Mouse (Mus musculus) monocyte, adult 2 months (primary cell): ENCODE results near the gene Gabra3.

Experiments
- DNase-seq, 2 experiments: peaks; one replicate each; pipeline ENCODE4 v3.0.0; 2022; ENCODE audit warnings: low spot score in 2 of 2, low read depth in 1 of 2

Gabra3 gene

DNA sequence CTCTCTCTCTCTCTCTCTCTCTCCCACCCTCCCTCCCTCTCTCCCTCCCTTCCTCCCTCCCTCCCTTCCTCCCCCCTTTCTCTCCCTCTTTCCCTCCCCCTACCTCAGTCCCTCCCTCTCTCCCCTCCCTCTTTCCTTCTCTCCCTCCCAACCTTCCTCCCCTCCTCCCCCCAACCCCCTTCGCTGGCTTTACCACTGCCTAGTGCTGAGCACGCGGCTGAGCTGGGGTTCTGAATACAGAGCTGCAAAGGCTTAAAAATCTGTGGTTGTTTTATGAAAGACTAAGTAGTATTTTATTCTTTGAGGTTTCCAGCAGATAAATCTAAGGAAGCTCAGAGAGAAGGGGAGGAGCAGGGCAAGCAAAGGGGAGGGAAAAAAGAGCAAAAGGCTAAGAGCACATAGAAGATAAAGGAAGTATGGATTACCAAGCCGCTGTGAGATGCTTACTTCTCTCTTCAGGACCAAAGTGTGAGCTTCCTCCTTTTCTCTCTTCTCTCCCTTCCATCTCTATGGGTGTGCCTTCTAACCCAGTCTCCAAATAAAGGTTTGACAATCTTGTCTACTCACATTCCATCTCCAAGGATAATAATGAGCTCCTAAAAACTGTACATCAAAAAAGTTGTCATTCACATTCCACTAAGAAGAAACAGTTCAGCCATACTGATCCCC is at the start of gene Gabra3:
Gene Gabra3, minus strand, starts transcription at position 619 of the 669 bp plus-strand sequence.
- DNase-seq = no peak

GRCm38 (mm10) chrX:72655789-72656188 is 859 bp downstream of the Gabra3 start:
- no peak for DNase-seq

- DNase-seq = no peak
Observed at GRCm38 (mm10) chrX:72655381-72655780, 1.3 kb downstream of the Gabra3 start.

- no peak for DNase-seq
Observed at GRCm38 (mm10) chrX:72650688-72651087, 6.0 kb downstream of the Gabra3 start.

GRCm38 (mm10) chrX:72644691-72645090 is 12.0 kb downstream of the Gabra3 start:
- DNase-seq = no peak

DNA sequence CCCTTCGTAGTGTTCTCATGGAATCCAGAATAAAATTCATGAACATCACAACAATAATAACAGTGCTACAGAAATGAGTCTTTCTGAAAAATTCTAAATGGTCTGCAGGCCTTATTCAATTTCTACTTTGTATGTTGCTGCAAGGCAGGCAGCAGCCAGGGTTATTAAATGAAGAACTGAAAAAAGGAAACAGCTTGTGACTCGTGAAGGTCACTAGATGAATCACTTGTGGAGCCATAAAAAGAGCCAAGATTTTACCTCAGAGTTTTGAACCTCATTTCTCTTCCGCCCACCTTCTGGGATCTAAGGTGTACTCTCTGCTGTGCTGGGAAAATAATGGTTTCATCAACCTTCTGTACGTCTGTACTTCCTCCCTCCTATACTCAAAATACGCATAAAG is 159.4 kb downstream of the Gabra3 start:
- no peak for DNase-seq

GRCm38 (mm10) chrX:72489806-72490205 is 166.8 kb downstream of the Gabra3 start:
- DNase-seq = no peak

DNA sequence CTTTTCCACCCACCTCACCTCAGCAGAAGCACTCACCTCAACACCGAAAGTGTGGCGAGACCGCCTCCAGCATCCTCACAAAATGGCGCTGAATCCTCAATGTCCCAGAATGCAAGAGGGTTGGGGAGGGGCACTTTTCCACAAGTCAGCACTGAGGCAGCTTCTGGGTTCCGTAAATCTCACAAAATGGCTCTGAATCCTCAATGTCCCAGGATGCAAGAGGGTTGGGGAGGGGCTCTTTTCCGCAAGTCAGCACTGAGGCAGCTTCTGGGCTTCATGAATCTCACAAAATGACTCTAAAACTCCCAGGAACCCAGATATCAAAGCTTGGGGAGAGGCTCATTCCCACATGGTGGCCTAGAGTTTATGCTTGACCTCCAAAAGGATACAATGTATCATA is 269.9 kb downstream of the Gabra3 start, which contains the start of gene Magea10:
Gene Magea10, minus strand, starts transcription at position 101 of the 400 bp plus-strand sequence.
- no peak for DNase-seq
